Mouse (Mus musculus): ENCODE data around the gene Map2.

The Map2 gene

GRCm38 (mm10) chr1:66320378-66321135, 145.5 kb downstream of the Map2 start:
- WGBS, result 55% methylated on average over 2 of the region's 2 CpGs

DNA sequence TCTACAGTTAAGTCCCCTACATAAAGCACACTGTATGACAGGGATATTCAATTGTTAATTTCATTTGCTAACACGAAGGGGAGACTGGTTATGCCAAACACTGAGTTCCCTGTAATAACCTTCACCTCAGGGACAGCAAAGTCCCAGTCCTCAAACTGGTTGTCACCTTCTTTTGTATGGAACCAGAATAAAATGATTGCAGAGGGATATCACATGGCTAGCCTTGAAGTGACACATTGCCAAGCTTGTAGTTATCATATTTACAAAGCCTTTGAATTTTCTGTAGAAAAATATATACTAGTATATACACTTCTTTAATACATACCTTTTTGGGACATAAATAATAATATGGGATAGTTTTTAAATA, 146.0 kb downstream of the Map2 start:
- WGBS, result 15% methylated on average over 1 of the region's 1 CpGs

DNA sequence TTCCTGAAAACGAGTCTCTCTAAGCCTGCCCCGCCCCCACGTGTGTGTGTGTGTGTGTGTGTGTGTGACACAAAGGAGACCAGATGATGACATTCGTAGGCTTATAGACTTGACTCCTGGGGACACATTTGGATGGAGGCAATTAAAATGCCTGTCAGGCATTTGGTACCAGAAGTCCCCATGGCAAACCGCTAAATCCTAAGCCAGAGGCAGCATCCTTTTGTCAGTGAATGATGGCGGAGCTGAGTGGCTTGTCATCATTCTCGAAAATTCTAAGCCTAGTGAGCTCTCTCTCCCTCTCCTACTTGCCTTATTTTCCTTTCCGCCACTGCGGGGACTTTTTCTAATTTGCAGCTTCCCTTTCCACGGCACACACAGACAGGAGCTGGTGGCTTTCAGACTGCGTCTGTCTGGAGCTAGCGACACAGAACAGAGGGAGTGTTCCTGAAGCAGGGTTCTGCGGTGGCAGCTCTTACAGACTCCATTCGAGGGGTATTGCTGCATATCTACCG, 146.6 kb downstream of the Map2 start:
- WGBS, result 14% methylated on average over 15 of the region's 15 CpGs

GRCm38 (mm10) chr1:66323461-66323860, 148.4 kb downstream of the Map2 start:
- 27% methylated on average over 9 of the region's 9 CpGs for WGBS

GRCm38 (mm10) chr1:66328996-66329395, 153.9 kb downstream of the Map2 start:
- 32% methylated on average over 6 of the region's 6 CpGs for WGBS

- 71% methylated on average over 2 of the region's 2 CpGs for WGBS
Measured at GRCm38 (mm10) chr1:66335724-66336284, 160.7 kb downstream of the Map2 start.

GRCm38 (mm10) chr1:66339213-66339612, 164.1 kb downstream of the Map2 start:
- 45% methylated on average over 1 of the region's 1 CpGs for WGBS

GRCm38 (mm10) chr1:66348404-66349165, 173.5 kb downstream of the Map2 start:
- WGBS, result 36% methylated on average over 8 of the region's 8 CpGs

DNA sequence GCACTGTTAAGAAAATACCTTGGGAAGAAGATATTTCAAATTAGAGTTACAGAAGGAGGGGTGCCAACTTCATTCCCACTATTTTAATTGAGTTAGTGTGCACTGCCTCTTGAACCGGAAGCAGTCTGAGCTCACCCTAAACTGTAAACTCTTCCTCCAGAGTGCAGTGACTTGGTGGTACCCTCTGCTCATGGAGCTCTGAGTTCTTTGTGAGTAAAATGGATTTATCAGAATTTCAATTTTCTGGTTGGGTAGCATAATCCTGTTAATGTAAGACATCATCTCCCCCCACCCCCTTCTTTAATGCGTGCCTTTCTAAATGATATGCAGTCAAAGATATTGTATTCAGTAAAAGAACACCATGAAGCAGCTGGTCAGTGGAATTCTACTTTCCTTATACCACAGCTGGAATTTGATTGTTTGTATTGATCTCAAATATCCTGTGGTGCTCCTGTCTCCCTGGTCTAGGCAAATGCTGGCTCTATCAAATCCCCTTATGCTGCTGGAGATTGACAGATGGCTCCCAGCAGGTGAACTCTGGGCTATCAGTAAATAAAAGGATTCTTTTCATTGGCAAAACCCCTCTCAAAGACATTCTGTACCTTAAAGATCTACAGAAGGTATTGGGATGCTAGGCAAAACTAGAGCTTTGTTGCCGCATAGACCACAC, 174.2 kb downstream of the Map2 start:
- 69% methylated on average over 3 of the region's 3 CpGs for WGBS

DNA sequence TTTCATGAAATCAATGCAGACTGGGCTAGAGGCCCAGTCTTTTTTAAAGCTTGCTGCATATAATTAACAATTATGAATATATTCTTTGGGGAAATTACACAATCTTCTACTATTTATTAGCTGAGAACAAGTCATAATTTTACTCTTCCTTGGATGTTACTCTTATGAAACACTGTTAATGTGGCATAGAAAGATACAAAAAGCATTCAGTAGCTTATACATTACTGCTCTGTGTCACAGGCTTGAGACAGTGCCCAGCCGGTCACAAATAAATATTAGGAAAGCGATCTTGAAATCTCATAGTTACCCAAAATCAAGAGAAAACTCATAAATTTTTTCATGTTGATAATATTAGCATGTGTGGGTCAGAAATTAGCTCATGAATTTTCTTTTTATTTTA, 186.7 kb downstream of the Map2 start:
- WGBS, result 81% methylated on average over 2 of the region's 2 CpGs

DNA sequence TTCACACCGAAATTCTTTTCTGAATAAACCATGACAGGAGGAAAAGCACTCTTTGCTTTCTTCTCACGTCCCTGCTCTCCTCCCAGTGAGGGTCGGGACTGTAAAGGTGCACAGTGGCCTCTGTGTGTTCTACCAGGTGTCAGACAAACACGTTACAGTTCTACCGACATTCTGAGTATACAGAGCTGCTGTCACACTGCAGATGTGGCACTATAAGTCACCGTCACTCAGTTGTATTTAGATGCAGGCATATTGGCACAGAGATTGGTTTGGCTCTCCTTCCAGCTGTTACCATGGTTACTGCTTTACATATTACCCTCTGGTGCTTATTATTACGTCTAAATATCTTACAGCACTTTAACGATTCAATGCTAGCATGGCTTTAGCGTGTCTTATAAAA, 188.2 kb downstream of the Map2 start:
- 32% methylated on average over 9 of the region's 9 CpGs for WGBS

DNA sequence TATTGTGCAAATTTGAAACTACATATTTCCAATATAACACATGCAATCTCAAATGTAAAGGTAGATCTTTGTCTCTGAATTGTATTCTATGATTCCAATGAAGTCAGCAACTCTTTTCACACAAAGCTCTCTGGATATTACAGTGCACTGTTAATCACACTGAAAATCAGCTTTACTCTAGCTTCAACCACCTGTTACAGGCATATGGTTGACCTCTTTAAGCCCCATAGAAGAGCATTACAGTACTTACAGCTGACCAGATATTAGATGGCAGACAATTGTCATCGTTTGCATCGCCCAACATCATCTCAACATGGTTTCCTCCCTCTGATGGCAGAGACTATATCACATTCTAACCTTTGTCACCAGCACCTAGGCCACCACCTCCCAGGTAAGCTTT, 189.3 kb downstream of the Map2 start:
- 93% methylated on average over 2 of the region's 2 CpGs for WGBS

DNA sequence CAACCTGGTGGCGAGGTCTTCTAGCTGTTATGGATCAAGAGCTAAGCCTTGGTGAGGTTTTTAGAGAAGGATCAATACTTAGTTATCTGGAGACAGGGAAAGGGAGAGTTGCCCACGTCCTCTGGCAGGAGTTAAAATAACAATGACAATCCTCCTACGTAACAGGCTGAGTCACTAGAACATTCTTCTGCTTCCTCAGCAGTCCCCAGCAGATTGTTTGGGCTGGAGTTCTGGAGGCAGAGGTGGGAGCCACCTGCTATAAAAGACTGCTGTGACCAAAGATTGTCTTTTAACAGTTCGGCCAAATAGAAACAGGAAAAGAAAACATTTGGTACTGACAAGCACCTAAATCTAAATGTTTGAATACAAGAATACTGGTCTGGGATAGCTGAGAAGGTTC, 190.5 kb downstream of the Map2 start:
- 32% methylated on average over 4 of the region's 4 CpGs for WGBS

GRCm38 (mm10) chr1:66369486-66369885, 194.4 kb downstream of the Map2 start:
- 68% methylated on average over 7 of the region's 7 CpGs for WGBS

- WGBS, result 56% methylated on average over 2 of the region's 2 CpGs
Measured at GRCm38 (mm10) chr1:66371371-66371770, 196.3 kb downstream of the Map2 start.

- WGBS, result 51% methylated on average over 4 of the region's 4 CpGs
Measured at GRCm38 (mm10) chr1:66386321-66386720, 211.2 kb downstream of the Map2 start.

- 17% methylated on average over 10 of the region's 10 CpGs for WGBS
Measured at GRCm38 (mm10) chr1:66386751-66387452, 211.8 kb downstream of the Map2 start.

GRCm38 (mm10) chr1:66388561-66388960, 213.5 kb downstream of the Map2 start:
- WGBS, result 23% methylated on average over 8 of the region's 8 CpGs

DNA sequence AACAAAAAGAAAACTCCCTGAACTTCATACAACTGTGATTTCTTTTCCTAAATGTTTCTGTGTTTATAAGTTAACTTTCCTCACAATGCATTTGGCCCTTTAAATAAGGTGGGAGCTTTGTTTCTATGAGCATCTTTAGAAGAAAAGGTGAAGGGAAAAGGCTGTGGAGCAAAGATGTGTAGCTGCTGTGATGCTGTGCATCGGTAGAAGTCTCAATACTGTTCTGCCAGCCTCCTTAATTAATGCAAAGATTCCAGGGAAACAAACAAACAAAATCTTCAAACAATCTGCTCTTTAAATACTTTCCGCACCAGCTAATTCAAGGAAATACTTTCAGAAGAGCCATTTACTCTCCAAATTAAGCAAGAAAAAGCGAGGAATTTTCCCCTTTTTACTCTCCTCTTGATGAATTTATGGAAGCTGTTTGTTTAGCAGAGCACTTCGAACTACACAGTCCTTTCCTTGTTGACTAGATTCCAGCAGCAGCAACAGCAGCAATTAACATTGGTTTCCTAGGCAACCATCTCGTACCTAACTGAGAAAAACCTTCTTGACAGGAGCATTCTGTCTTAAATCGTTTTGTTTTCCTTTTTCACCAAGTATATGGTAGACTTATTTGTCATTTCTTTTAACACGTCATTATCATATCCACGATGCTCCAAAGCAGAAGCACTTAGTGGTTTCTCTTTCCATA, 220.0 kb downstream of the Map2 start:
- 22% methylated on average over 8 of the region's 8 CpGs for WGBS

DNA sequence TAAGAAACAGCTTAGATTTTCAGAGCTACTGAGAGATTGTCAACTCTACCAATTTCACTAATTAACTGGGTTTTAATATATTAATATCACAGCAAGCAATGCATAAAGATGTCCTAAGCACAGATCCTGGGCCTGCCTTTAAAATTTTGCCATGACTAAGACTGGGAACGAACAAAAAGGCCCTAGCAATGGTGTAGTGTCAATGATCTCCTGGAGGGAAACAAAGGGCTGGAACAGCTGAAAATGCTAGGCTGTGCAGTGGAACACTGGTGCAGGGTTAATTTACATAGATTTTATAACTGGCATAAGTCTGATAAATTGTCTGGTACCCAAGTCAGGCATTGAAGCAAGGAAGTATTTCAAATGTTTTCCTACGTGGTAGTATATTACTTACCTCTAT, 220.8 kb downstream of the Map2 start:
- WGBS, result 61% methylated on average over 2 of the region's 2 CpGs

DNA sequence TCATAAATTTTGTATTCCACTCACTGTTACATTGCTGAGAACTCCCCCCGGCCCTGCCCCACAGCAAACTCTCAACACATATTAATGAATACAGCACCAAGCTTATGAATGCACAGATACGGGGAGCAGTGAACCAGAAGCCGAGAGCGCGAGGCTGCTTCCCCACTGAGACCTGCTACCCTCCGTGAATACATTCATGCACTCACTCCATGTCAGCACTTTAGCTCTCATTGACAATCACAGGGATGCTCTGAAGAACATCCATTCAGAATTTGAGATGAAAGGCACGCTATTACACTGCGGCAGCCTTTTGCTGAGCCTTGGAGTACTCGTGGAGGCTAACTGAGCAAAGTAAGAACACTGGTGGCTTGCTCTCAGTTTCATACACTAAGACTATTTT, 226.8 kb downstream of the Map2 start:
- WGBS, result 49% methylated on average over 9 of the region's 9 CpGs

Measured in cerebral cortex, adult 2 months (tissue).